Mouse (Mus musculus): ENCODE data around the gene Taok3. TPM values are rescaled to one million over a fixed set of nuclear protein-coding genes. Genes with fewer than 3 reads are reported as not detected.

Taok3 gene
- total and polyA plus RNA-seq, 3 experiments, result 32.1 to 79.2 TPM; not detected in 1

DNA sequence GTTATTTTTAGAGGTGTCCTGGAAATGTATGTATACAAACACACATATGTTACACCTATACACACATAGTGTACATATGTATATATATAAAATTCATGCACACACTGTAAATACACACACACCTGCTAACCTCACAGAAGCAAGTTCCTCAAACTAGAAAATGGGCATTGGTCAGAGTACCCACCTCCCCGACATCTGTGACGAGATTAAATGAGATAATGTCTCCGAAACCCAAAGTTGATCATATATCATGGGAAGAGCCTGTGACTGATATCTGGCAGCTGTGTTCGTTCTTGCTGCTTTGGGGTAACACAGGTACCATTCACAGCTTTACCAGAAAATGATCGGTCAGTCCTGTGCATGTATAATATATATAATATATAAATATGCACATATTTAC lies 16.6 kb downstream of the Taok3 start (continued):
- TF ChIP-seq TAL1 (IDR thresholded peaks at IDR 0.05; ENCODE audit: low read length) (peak; percentile 14; the same call in 1 of the 2 replicates), MYB (IDR thresholded peaks at IDR 0.05; ENCODE audit: low read depth, low read length) (no peak), GATA1 (IDR thresholded peaks at IDR 0.05; ENCODE audit: low read depth, low read length) (no peak; the same call in 1 of the 2 replicates), MYC (IDR thresholded peaks at IDR 0.05; ENCODE audit: low read depth, low read length) (0 out of 2 replicates have a peak, but pooled peaks have one; percentile 27), TCF12 (IDR thresholded peaks at IDR 0.05; ENCODE audit: low read depth, low read length) (peak; percentile 73), POLR2AphosphoS2 (IDR thresholded peaks at IDR 0.05; ENCODE audit: low read length) (no peak), GABPA (IDR thresholded peaks at IDR 0.05; ENCODE audit: low read depth, low read length) (no peak), ELF1 (IDR thresholded peaks at IDR 0.05; ENCODE audit: low read depth, low read length) (no peak)

DNA sequence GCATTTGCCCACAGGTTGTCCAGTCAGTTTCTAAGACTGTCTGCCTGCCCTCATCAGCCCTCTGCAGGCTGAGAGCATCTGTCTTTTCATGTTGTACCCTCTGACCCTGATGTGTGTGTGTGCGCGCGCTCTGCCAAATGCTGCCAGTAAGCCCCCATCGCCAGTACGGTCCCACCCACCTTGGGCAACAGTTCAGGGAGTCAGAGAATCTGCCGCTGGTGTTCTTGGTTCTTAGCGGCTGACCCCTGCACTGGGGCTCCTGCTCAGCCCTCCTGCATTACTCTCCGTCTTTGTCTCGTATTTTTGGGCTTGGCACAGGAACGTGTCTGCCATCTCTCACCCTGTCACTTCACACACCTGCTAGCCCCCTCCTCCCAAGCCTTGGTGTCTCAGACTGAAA lies 17.1 kb downstream of the Taok3 start:
- Histone ChIP-seq H3K36me3 (ENCODE audit: control insufficient read depth in 1 of 2, insufficient read depth in 2 of 2, low read length in 2 of 2) (peaks cover 0 to 32% of the 10 kb centered on the region in 2 experiments), H3K4me3 (ENCODE audit: control insufficient read depth in 1 of 2, insufficient read depth in 1 of 2, low read depth in 2 of 2, low read length in 2 of 2) (peak overlapping the region; percentile 39 to 76), H3K79me2 (ENCODE audit: control insufficient read depth, insufficient read depth, low read length, poor library complexity) (peaks cover 68% of the 10 kb centered on the region), H3K27ac (ENCODE audit: control insufficient read depth, low read depth, low read length) (peak overlapping the region; percentile 91), H3K9ac (ENCODE audit: control insufficient read depth, low read depth, low read length, poor library complexity, severe bottlenecking) (peak overlapping the region; percentile 72), H3K9me3 (replicated peaks; ENCODE audit: insufficient read depth, low read length) (no peaks in the 10 kb centered on the region), H3K4me1 (ENCODE audit: control insufficient read depth in 1 of 2, insufficient read depth in 2 of 2, low read length in 2 of 2) (peaks cover 13 to 38% of the 10 kb centered on the region in 2 experiments), H3K27me3 (ENCODE audit: control insufficient read depth in 1 of 2, insufficient read depth in 2 of 2, low read length in 2 of 2) (no peaks in the 10 kb centered on the region)
- TF ChIP-seq MYB (IDR thresholded peaks at IDR 0.05; ENCODE audit: low read depth, low read length) (no peak), MYC (IDR thresholded peaks at IDR 0.05; ENCODE audit: low read depth, low read length) (no peak), BHLHE40 (IDR thresholded peaks at IDR 0.05; ENCODE audit: borderline replicate concordance, low read depth, low read length) (no peak), UBTF (IDR thresholded peaks at IDR 0.05; ENCODE audit: borderline replicate concordance, insufficient read depth, low read depth, low read length) (no peak)
- peak; percentile 33 for DNase-seq (ENCODE audit: low read depth, low spot score)

GRCm38 (mm10) chr5:117137594-117137993 lies 17.7 kb downstream of the Taok3 start:
- peaks cover 13 to 35% of the 10 kb centered on the region in 2 experiments for H3K4me1 ChIP-seq (ENCODE audit: control insufficient read depth in 1 of 2, insufficient read depth in 2 of 2, low read length in 2 of 2)
- no peak for TF ChIP-seq GABPA (IDR thresholded peaks at IDR 0.05; ENCODE audit: low read depth, low read length)
- TF ChIP-seq SIN3A (IDR thresholded peaks at IDR 0.05; ENCODE audit: low read length), result peak; percentile 59
- TF ChIP-seq RAD21 (IDR thresholded peaks at IDR 0.05; ENCODE audit: low read depth, low read length), result no peak
- peak; percentile 40; the same call in 1 of the 2 replicates for TF ChIP-seq TBP (IDR thresholded peaks at IDR 0.05; ENCODE audit: low read depth, low read length)
- peak; percentile 36; the same call in 1 of the 2 replicates for TF ChIP-seq MYC (IDR thresholded peaks at IDR 0.05; ENCODE audit: low read depth, low read length)
- no peak for TF ChIP-seq CTCF (IDR thresholded peaks at IDR 0.05 in 2 of 3, conservative IDR thresholded peaks at IDR 0.05 in 1 of 3; ENCODE audit: control insufficient read depth in 1 of 3, insufficient read depth in 1 of 3, low read depth in 2 of 3, low read length in 3 of 3, poor library complexity in 1 of 3, severe bottlenecking in 1 of 3)
- peak; percentile 71 for TF ChIP-seq TAL1 (IDR thresholded peaks at IDR 0.05; ENCODE audit: low read length)
- no peak for TF ChIP-seq POLR2AphosphoS5 (IDR thresholded peaks at IDR 0.05; ENCODE audit: borderline replicate concordance, low read depth, low read length)
- peak in 1 of 2 experiments; percentile 5; a peak in 1 of 4 replicates for TF ChIP-seq EP300 (IDR thresholded peaks at IDR 0.05; ENCODE audit: low read depth in 1 of 2, low read length in 2 of 2)
- H3K27me3 ChIP-seq (ENCODE audit: control insufficient read depth in 1 of 2, insufficient read depth in 2 of 2, low read length in 2 of 2), result no peaks in the 10 kb centered on the region
- H3K27ac ChIP-seq (ENCODE audit: control insufficient read depth, low read depth, low read length), result peak overlapping the region; percentile 91
- H3K9me3 ChIP-seq (replicated peaks; ENCODE audit: insufficient read depth, low read length), result no peaks in the 10 kb centered on the region
- peak; percentile 66 for DNase-seq (ENCODE audit: low read depth, low spot score)
- peak overlapping the region; percentile 39 to 76 for H3K4me3 ChIP-seq (ENCODE audit: control insufficient read depth in 1 of 2, insufficient read depth in 1 of 2, low read depth in 2 of 2, low read length in 2 of 2)
- peaks cover 0 to 29% of the 10 kb centered on the region in 2 experiments for H3K36me3 ChIP-seq (ENCODE audit: control insufficient read depth in 1 of 2, insufficient read depth in 2 of 2, low read length in 2 of 2)
- peak overlapping the region; percentile 72 for H3K9ac ChIP-seq (ENCODE audit: control insufficient read depth, low read depth, low read length, poor library complexity, severe bottlenecking)
- H3K79me2 ChIP-seq (ENCODE audit: control insufficient read depth, insufficient read depth, low read length, poor library complexity), result peaks cover 74% of the 10 kb centered on the region
